Mouse (Mus musculus) MEL (cell line): ENCODE measurements at regions not wholly inside any gene's neighbourhood (a gene's known extent, or its start where the extent isn't known, plus 50 kb on each side); places are given as distances from the start of the nearest gene placed in this dataset.

Experiments
- DNase-seq: peaks from one replicate; pipeline ENCODE4 v3.0.0; 2011; ENCODE audit warnings: low read depth, low spot score
- H3K27ac ChIP-seq: 2 replicates; pipeline ENCODE4 v1.5.1; 2012; ENCODE audit warnings: low read depth, mild to moderate bottlenecking, control low read depth, low read length, moderate library complexity; ENCODE audit not compliant: control insufficient read depth
- H3K27me3 ChIP-seq, 2 experiments: fragments of 150-350 bp in 1 of 2; sonication (generic) in 1 of 2; 2 replicates each; pipeline ENCODE4 v1.6.1; 2012; ENCODE audit warnings: low read length in 2 of 2, mild to moderate bottlenecking in 2 of 2, improper control_type of control experiment in 1 of 2, moderate library complexity in 1 of 2; ENCODE audit not compliant: insufficient read depth in 2 of 2, control insufficient read depth in 1 of 2
- H3K36me3 ChIP-seq, 2 experiments: 2 replicates each; pipeline ENCODE4 v1.6.1; 2012 to 2014; ENCODE audit warnings: low read length in 2 of 2, improper control_type of control experiment in 1 of 2, inconsistent platforms in 1 of 2, mild to moderate bottlenecking in 1 of 2; ENCODE audit not compliant: insufficient read depth in 2 of 2, control insufficient read depth in 1 of 2
- H3K4me1 ChIP-seq, 2 experiments: fragments of 150-350 bp in 1 of 2; sonication (generic) in 1 of 2; 2 replicates each; pipeline ENCODE4 v1.6.1; 2012; ENCODE audit warnings: low read length in 2 of 2, improper control_type of control experiment in 1 of 2, mild to moderate bottlenecking in 1 of 2; ENCODE audit not compliant: insufficient read depth in 2 of 2, control insufficient read depth in 1 of 2
- H3K4me3 ChIP-seq, 2 experiments: fragments of 150-350 bp in 1 of 2; sonication (generic) in 1 of 2; 2 replicates each; pipeline ENCODE4 v1.5.1; 2012; ENCODE audit warnings: low read depth in 2 of 2, low read length in 2 of 2, mild to moderate bottlenecking in 2 of 2, moderate library complexity in 2 of 2, control low read depth in 1 of 2, improper control_type of control experiment in 1 of 2; ENCODE audit not compliant: control insufficient read depth in 1 of 2, insufficient read depth in 1 of 2
- H3K79me2 ChIP-seq: 2 replicates; pipeline ENCODE4 v1.6.1; 2012; ENCODE audit warnings: mild to moderate bottlenecking, low read length, moderate library complexity; ENCODE audit not compliant: control insufficient read depth, poor library complexity, insufficient read depth
- H3K9ac ChIP-seq: 2 replicates; pipeline ENCODE4 v1.6.1; 2012; ENCODE audit warnings: low read depth, mild to moderate bottlenecking, control low read depth, low read length, moderate library complexity; ENCODE audit not compliant: control insufficient read depth, poor library complexity, severe bottlenecking
- H3K9me3 ChIP-seq: fragments of 150-350 bp; sonication (generic); replicated peaks from 2 replicates; pipeline ENCODE4 v1.6.1; 2012; ENCODE audit warnings: mild to moderate bottlenecking, low read length, improper control_type of control experiment, moderate library complexity; ENCODE audit not compliant: insufficient read depth
- CHD1 ChIP-seq: IDR thresholded peaks from 2 replicates; pipeline ENCODE4 v1.6.1; 2012; ENCODE audit warnings: low read depth, mild to moderate bottlenecking, inconsistent platforms, low read length, improper control_type of control experiment
- CTCF ChIP-seq, 3 experiments: IDR thresholded peaks in 2 of 3; conservative IDR thresholded peaks in 1 of 3; 2 replicates each; pipeline ENCODE4 v1.5.1; 2011 to 2012; ENCODE audit warnings: low read length in 3 of 3, low read depth in 2 of 3, mild to moderate bottlenecking in 2 of 3, improper control_type of control experiment in 1 of 3, inconsistent platforms in 1 of 3, mixed read lengths in 1 of 3, moderate library complexity in 1 of 3; ENCODE audit not compliant: control insufficient read depth in 1 of 3, insufficient read depth in 1 of 3, poor library complexity in 1 of 3, severe bottlenecking in 1 of 3
- E2F4 ChIP-seq: IDR thresholded peaks from 2 replicates; pipeline ENCODE4 v1.6.1; 2011; ENCODE audit warnings: low read depth, low read length, improper control_type of control experiment, borderline replicate concordance
- ELF1 ChIP-seq: IDR thresholded peaks from 2 replicates; pipeline ENCODE4 v1.6.1; 2014; ENCODE audit warnings: low read depth, mild to moderate bottlenecking, inconsistent platforms, low read length, improper control_type of control experiment, moderate library complexity
- EP300 ChIP-seq, 2 experiments: IDR thresholded peaks; 2 replicates each; pipeline ENCODE4 v1.6.1; 2011; ENCODE audit warnings: improper control_type of control experiment in 2 of 2, low read length in 2 of 2, low read depth in 1 of 2, mild to moderate bottlenecking in 1 of 2
- ETS1 ChIP-seq: IDR thresholded peaks from 2 replicates; pipeline ENCODE4 v1.6.1; 2012; ENCODE audit warnings: low read depth, mild to moderate bottlenecking, inconsistent platforms, low read length, improper control_type of control experiment, moderate library complexity
- GABPA ChIP-seq: IDR thresholded peaks from 2 replicates; pipeline ENCODE4 v1.6.1; 2012; ENCODE audit warnings: low read depth, mild to moderate bottlenecking, inconsistent platforms, low read length, improper control_type of control experiment, moderate library complexity
- HCFC1 ChIP-seq: IDR thresholded peaks from 2 replicates; pipeline ENCODE4 v1.6.1; 2012; ENCODE audit warnings: low read depth, mild to moderate bottlenecking, inconsistent platforms, low read length, improper control_type of control experiment, moderate library complexity
- JUND ChIP-seq: IDR thresholded peaks from 2 replicates; pipeline ENCODE4 v1.6.1; 2011; ENCODE audit warnings: low read depth, mild to moderate bottlenecking, improper control_type of control experiment, low read length
- MEF2A ChIP-seq: IDR thresholded peaks from 2 replicates; pipeline ENCODE4 v1.6.1; 2014; ENCODE audit warnings: low read depth, mild to moderate bottlenecking, inconsistent platforms, low read length, improper control_type of control experiment; ENCODE audit not compliant: poor library complexity, insufficient replicate concordance, severe bottlenecking; ENCODE audit errors: extremely low read depth
- MYC ChIP-seq: IDR thresholded peaks from 2 replicates; pipeline ENCODE4 v1.6.1; 2011; ENCODE audit warnings: low read depth, mild to moderate bottlenecking, low read length, improper control_type of control experiment, moderate library complexity
- NELFE ChIP-seq: IDR thresholded peaks from 2 replicates; pipeline ENCODE4 v1.6.1; 2011; ENCODE audit warnings: low read depth, low read length, improper control_type of control experiment
- POLR2A ChIP-seq, 2 experiments: IDR thresholded peaks; 2 replicates each; pipeline ENCODE4 v1.6.1; 2011 to 2012; ENCODE audit warnings: low read length in 2 of 2, mild to moderate bottlenecking in 2 of 2, control low read depth in 1 of 2, improper control_type of control experiment in 1 of 2, low read depth in 1 of 2, moderate library complexity in 1 of 2; ENCODE audit not compliant: control insufficient read depth in 1 of 2, insufficient read depth in 1 of 2, poor library complexity in 1 of 2
- RAD21 ChIP-seq: IDR thresholded peaks from 2 replicates; pipeline ENCODE4 v1.6.1; 2011; ENCODE audit warnings: mild to moderate bottlenecking, low read depth, low read length, improper control_type of control experiment
- RCOR1 ChIP-seq: IDR thresholded peaks from 2 replicates; pipeline ENCODE4 v1.6.1; 2012; ENCODE audit warnings: low read depth, mild to moderate bottlenecking, inconsistent platforms, low read length, improper control_type of control experiment
- SIN3A ChIP-seq: IDR thresholded peaks from 2 replicates; pipeline ENCODE4 v1.6.1; 2012; ENCODE audit warnings: low read length, improper control_type of control experiment, inconsistent platforms
- USF2 ChIP-seq, 2 experiments: IDR thresholded peaks; 2 replicates each; pipeline ENCODE4 v1.6.1; 2011 to 2012; ENCODE audit warnings: improper control_type of control experiment in 2 of 2, low read length in 2 of 2, borderline replicate concordance in 1 of 2, inconsistent platforms in 1 of 2, low read depth in 1 of 2, mild to moderate bottlenecking in 1 of 2; ENCODE audit not compliant: insufficient read depth in 1 of 2
- ZKSCAN1 ChIP-seq: IDR thresholded peaks from 2 replicates; pipeline ENCODE4 v1.6.1; 2012; ENCODE audit warnings: low read depth, mild to moderate bottlenecking, inconsistent platforms, low read length, improper control_type of control experiment, moderate library complexity

- H3K27ac ChIP-seq: no peak overlapping the region
- no peaks in the 10 kb centered on the region for H3K9me3 ChIP-seq
- TF ChIP-seq MEF2A: no peak
- no peak for TF ChIP-seq SIN3A
- no peak for TF ChIP-seq E2F4
- TF ChIP-seq ETS1: no peak
- no peak for TF ChIP-seq MYC
- no peak for TF ChIP-seq ELF1
- no peak for TF ChIP-seq CHD1
- TF ChIP-seq NELFE: no peak
- TF ChIP-seq RCOR1: no peak
- no peak for TF ChIP-seq JUND
- TF ChIP-seq POLR2A (IDR thresholded peaks at IDR 0.05; ENCODE audit: control insufficient read depth in 1 of 2, insufficient read depth in 1 of 2, low read depth in 1 of 2, low read length in 2 of 2, poor library complexity in 1 of 2): no peak
- TF ChIP-seq GABPA: no peak
- H3K36me3 ChIP-seq: no peaks in the 10 kb centered on the region
- H3K79me2 ChIP-seq: no peaks in the 10 kb centered on the region
- no peak for DNase-seq
- H3K4me1 ChIP-seq: no peaks in the 10 kb centered on the region
- no peak overlapping the region for H3K9ac ChIP-seq
- H3K27me3 ChIP-seq: no peaks in the 10 kb centered on the region
- H3K4me3 ChIP-seq: no peak overlapping the region
Measured at GRCm38 (mm10) chr10:73037476-73037875, 61.7 kb upstream of the Pcdh15 start.

DNA sequence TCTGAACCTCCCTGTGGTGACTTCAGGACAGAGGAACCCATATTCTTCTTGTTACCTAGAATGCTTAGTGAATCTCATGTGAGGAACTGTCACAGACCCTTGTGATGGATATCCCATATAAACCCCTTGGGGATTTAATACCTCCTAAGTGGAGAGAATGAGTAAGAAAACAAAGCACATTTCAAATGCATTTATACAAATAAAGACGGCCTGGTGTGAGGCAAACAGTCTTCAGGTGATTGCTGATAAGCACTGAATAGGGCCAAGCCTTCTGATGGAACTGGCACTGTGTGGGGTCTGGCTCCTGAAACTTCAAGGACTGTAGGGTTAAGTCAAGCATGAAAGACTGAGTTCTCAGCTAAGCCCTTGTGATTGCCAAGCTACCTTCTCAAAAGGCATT lies 59.6 kb upstream of the Pcdh15 start:
- no peak overlapping the region for H3K27ac ChIP-seq
- no peaks in the 10 kb centered on the region for H3K36me3 ChIP-seq
- no peaks in the 10 kb centered on the region for H3K27me3 ChIP-seq
- no peaks in the 10 kb centered on the region for H3K4me1 ChIP-seq
- TF ChIP-seq HCFC1 (no peak), CHD1 (no peak), CTCF (IDR thresholded peaks at IDR 0.05 in 2 of 3, conservative IDR thresholded peaks at IDR 0.05 in 1 of 3; ENCODE audit: control insufficient read depth in 1 of 3, insufficient read depth in 1 of 3, low read depth in 2 of 3, low read length in 3 of 3, poor library complexity in 1 of 3, severe bottlenecking in 1 of 3) (no peak), POLR2A (IDR thresholded peaks at IDR 0.05; ENCODE audit: control insufficient read depth in 1 of 2, insufficient read depth in 1 of 2, low read depth in 1 of 2, low read length in 2 of 2, poor library complexity in 1 of 2) (no peak), RAD21 (no peak), ZKSCAN1 (no peak), EP300 (IDR thresholded peaks at IDR 0.05; ENCODE audit: low read depth in 1 of 2, low read length in 2 of 2) (no peak), USF2 (IDR thresholded peaks at IDR 0.05; ENCODE audit: borderline replicate concordance in 1 of 2, insufficient read depth in 1 of 2, low read depth in 1 of 2, low read length in 2 of 2) (no peak)
- TF ChIP-seq, all 39 proteins: peak for 0
- Histone ChIP-seq H3K9me3 (no peaks in the 10 kb centered on the region), H3K79me2 (no peaks in the 10 kb centered on the region), H3K9ac (no peak overlapping the region), H3K4me3 (no peak overlapping the region)
- DNase-seq: no peak
